Comparison of ENCODE assay signal across 7 mouse cellular contexts in genomic region chr2:30472731-30473351, GRCm38 (mm10). TPM values are rescaled to one million over a fixed set of nuclear protein-coding genes. Genes with fewer than 3 reads are reported as not detected.
A peak's percentile ranks its signal among the peaks of the same experiment; 100 is the strongest.
DNase-seq lines count a peak whose midpoint lies in the region; ATAC-seq and TF ChIP-seq lines count a peak whose summit lies in the region.

No protein-coding gene starts in this region.

- TF ChIP-seq EP300 in heart, adult 2 months (IDR thresholded peaks at IDR 0.05; ENCODE audit: insufficient read depth, low read depth, low read length): no peak
- no peak for TF ChIP-seq EP300 in lung, postnatal 0 days (IDR thresholded peaks at IDR 0.05)

- peak overlapping the region; percentile 50 for H3K4me3 ChIP-seq in thymus, adult 2 months (ENCODE audit: control insufficient read depth, insufficient read depth, low read length)
- H3K4me3 ChIP-seq in cortical plate, adult 2 months (ENCODE audit: insufficient read depth, low read length): peak overlapping the region; percentile 52
- peak overlapping the region; percentile 79 for H3K4me3 ChIP-seq in heart, adult 2 months
- peak overlapping the region; percentile 87 for H3K4me3 ChIP-seq in lung, postnatal 0 days (ENCODE audit: low read depth, low read length)
- peak overlapping the region; percentile 88 for H3K4me3 ChIP-seq in stomach, embryonic 15.5 days (replicated peaks)

- H3K36me3 ChIP-seq in thymus, adult 2 months (ENCODE audit: control insufficient read depth, insufficient read depth, low read length): no peaks in the 10 kb centered on the region
- H3K36me3 ChIP-seq in heart, adult 2 months (ENCODE audit: control insufficient read depth, insufficient read depth, low read length): no peaks in the 10 kb centered on the region
- H3K36me3 ChIP-seq in lung, postnatal 0 days (ENCODE audit: insufficient read depth, low read length): no peaks in the 10 kb centered on the region
- no peaks in the 10 kb centered on the region for H3K36me3 ChIP-seq in stomach, embryonic 15.5 days

- no peak for TF ChIP-seq POLR2A in thymus, adult 2 months (IDR thresholded peaks at IDR 0.05; ENCODE audit: control insufficient read depth, extremely low read depth, insufficient read depth, low read length, poor library complexity)
- no peak for TF ChIP-seq POLR2A in cortical plate, adult 2 months (IDR thresholded peaks at IDR 0.05; ENCODE audit: extremely low read depth, insufficient read depth, low read length)
- no peak for TF ChIP-seq POLR2A in heart, adult 2 months (IDR thresholded peaks at IDR 0.05; ENCODE audit: insufficient read depth, low read depth, low read length)

- under 1% methylated on average over 58 of the region's 60 CpGs for WGBS in thymus, adult 2 months
- WGBS in heart, adult 2 months: under 1% methylated on average over 59 of the region's 60 CpGs
- WGBS in lung, postnatal 0 days: under 1% methylated on average over 49 of the region's 60 CpGs
- under 1% methylated on average over 59 of the region's 60 CpGs for WGBS in stomach, embryonic 15.5 days

- peaks cover 33% of the 10 kb centered on the region for H3K4me1 ChIP-seq in thymus, adult 2 months (replicated peaks; ENCODE audit: control insufficient read depth, insufficient read depth, low read length)
- no peaks in the 10 kb centered on the region for H3K4me1 ChIP-seq in cortical plate, adult 2 months (ENCODE audit: control insufficient read depth, insufficient read depth, low read length)
- peaks cover 2% of the 10 kb centered on the region for H3K4me1 ChIP-seq in heart, adult 2 months (ENCODE audit: control insufficient read depth, insufficient read depth, low read length)
- peaks cover 6% of the 10 kb centered on the region; the same call in 1 of the 2 replicates for H3K4me1 ChIP-seq in lung, postnatal 0 days (ENCODE audit: insufficient read depth, low read depth, low read length)
- peaks cover 26% of the 10 kb centered on the region for H3K4me1 ChIP-seq in stomach, embryonic 15.5 days

- peak overlapping the region; percentile 93 for H3K4me2 ChIP-seq in lung, postnatal 0 days (replicated peaks; ENCODE audit: low read depth, low read length)
- peak overlapping the region; percentile 89 for H3K4me2 ChIP-seq in stomach, embryonic 15.5 days

- no peak for DNase-seq in thymus, adult 2 months
- DNase-seq in thymus, postnatal 0 days (ENCODE audit: low spot score): no peak
- peak; percentile 71 to 79 for DNase-seq in heart, adult 2 months
- peak; percentile 73 for DNase-seq in kidney, adult 18-20 months
- DNase-seq in lung, postnatal 0 days (ENCODE audit: low spot score): peak; percentile 48

- no peaks in the 10 kb centered on the region for H3K9me3 ChIP-seq in lung, postnatal 0 days (ENCODE audit: low read length)
- no peaks in the 10 kb centered on the region for H3K9me3 ChIP-seq in stomach, embryonic 15.5 days

- intact Hi-C loops in heart, adult 2 months (cut with DNase I): loop anchor here (1.0 to 2.0 kb wide), 2 partner anchors 74 to 246 kb away; no protein-coding TSS in a partner anchor

- no peaks in the 10 kb centered on the region for H3K79me2 ChIP-seq in heart, adult 2 months (replicated peaks; ENCODE audit: control insufficient read depth, insufficient read depth, low read length)

- peaks cover 16% of the 10 kb centered on the region for H3K27me3 ChIP-seq in thymus, adult 2 months (ENCODE audit: control insufficient read depth, insufficient read depth, low read length)
- H3K27me3 ChIP-seq in heart, adult 2 months (ENCODE audit: control insufficient read depth, insufficient read depth, low read length): no peaks in the 10 kb centered on the region
- no peaks in the 10 kb centered on the region for H3K27me3 ChIP-seq in lung, postnatal 0 days (replicated peaks; ENCODE audit: insufficient read depth, low read length)
- no peaks in the 10 kb centered on the region for H3K27me3 ChIP-seq in stomach, embryonic 15.5 days (replicated peaks)

- H3K9ac ChIP-seq in heart, adult 2 months (ENCODE audit: low read depth, low read length): peak overlapping the region; percentile 94
- H3K9ac ChIP-seq in lung, postnatal 0 days (replicated peaks; ENCODE audit: low read depth): peak overlapping the region; percentile 98
- H3K9ac ChIP-seq in stomach, embryonic 15.5 days: peak overlapping the region; percentile 82

- no peak overlapping the region for H3K27ac ChIP-seq in thymus, adult 2 months (ENCODE audit: control insufficient read depth, insufficient read depth, low read length)
- peak overlapping the region; percentile 90 for H3K27ac ChIP-seq in cortical plate, adult 2 months (ENCODE audit: insufficient read depth, low read length)
- H3K27ac ChIP-seq in heart, adult 2 months: peak overlapping the region; percentile 98
- peak overlapping the region; percentile 99 for H3K27ac ChIP-seq in lung, postnatal 0 days (ENCODE audit: low read length)
- H3K27ac ChIP-seq in stomach, embryonic 15.5 days: peak overlapping the region; percentile 97

- no peak for ATAC-seq in lung, postnatal 0 days
- ATAC-seq in stomach, embryonic 15.5 days (ENCODE audit: insufficient read depth, low FRiP score, low read depth): no peak

- 0 out of 2 replicates have a peak, but pooled peaks have one; percentile 7 for TF ChIP-seq CTCF in thymus, adult 2 months (IDR thresholded peaks at IDR 0.05; ENCODE audit: borderline replicate concordance, control insufficient read depth, extremely low read depth, insufficient read depth, low read length, poor library complexity)
- TF ChIP-seq CTCF in cortical plate, adult 2 months (IDR thresholded peaks at IDR 0.05; ENCODE audit: extremely low read depth, insufficient read depth, low read length): no peak
- no peak for TF ChIP-seq CTCF in heart, adult 2 months (IDR thresholded peaks at IDR 0.05)
- TF ChIP-seq CTCF in lung, postnatal 0 days (IDR thresholded peaks at IDR 0.05): no peak

RNA-seq across cellular contexts. Expression of gene Ier5l, which starts 1.2 kb away (rescaled TPM):
- polyA plus RNA-seq in thymus, adult 2 months (2012; rRNA removed): 7.2 and 7.7 TPM in 2 replicates
- polyA plus RNA-seq in thymus, postnatal 0 days (2015; fragmentation: Nextera tagmentation; extraction: Ambion mirVana): 0.55 and 0.69 TPM in 2 replicates
- 19.5 and 22.1 TPM in 2 replicates for polyA plus RNA-seq in cortical plate, adult 2 months (2012; rRNA removed)
- 1 to 10 TPM; 2.8 to 3.0 TPM for total RNA-seq in heart, adult 2 months (2021)
- polyA plus RNA-seq in heart, adult 2 months (2012; rRNA removed): 3.4 and 5.6 TPM in 2 replicates
- polyA plus RNA-seq in lung, postnatal 0 days (2015; fragmentation: Nextera tagmentation; extraction: Ambion mirVana): 3.6 and 4.0 TPM in 2 replicates
- 3.2 and 3.3 TPM in 2 replicates for polyA plus RNA-seq in stomach, embryonic 15.5 days (2015; fragmentation: Nextera tagmentation; extraction: Ambion mirVana)

RNA-seq across cellular contexts. Expression of gene Ptpa, which starts 57.0 kb away (rescaled TPM):
- 180 and 227 TPM in 2 replicates for polyA plus RNA-seq in thymus, adult 2 months (2012; rRNA removed)
- polyA plus RNA-seq in thymus, postnatal 0 days (2015; fragmentation: Nextera tagmentation; extraction: Ambion mirVana): 127 and 128 TPM in 2 replicates
- polyA plus RNA-seq in cortical plate, adult 2 months (2012; rRNA removed): 167 and 176 TPM in 2 replicates
- 10 to 100 TPM; 82.7 to 91.2 TPM for total RNA-seq in heart, adult 2 months (2021)
- 88.7 and 107 TPM in 2 replicates for polyA plus RNA-seq in heart, adult 2 months (2012; rRNA removed)
- 88.0 and 93.3 TPM in 2 replicates for polyA plus RNA-seq in lung, postnatal 0 days (2015; fragmentation: Nextera tagmentation; extraction: Ambion mirVana)
- 128 and 137 TPM in 2 replicates for polyA plus RNA-seq in stomach, embryonic 15.5 days (2015; fragmentation: Nextera tagmentation; extraction: Ambion mirVana)

RNA-seq across cellular contexts. Expression of gene Crat, which starts 57.2 kb away (rescaled TPM):
- polyA plus RNA-seq in thymus, adult 2 months (2012; rRNA removed): 93.9 and 96.4 TPM in 2 replicates
- 7.9 and 10.2 TPM in 2 replicates for polyA plus RNA-seq in thymus, postnatal 0 days (2015; fragmentation: Nextera tagmentation; extraction: Ambion mirVana)
- 44.7 and 50.9 TPM in 2 replicates for polyA plus RNA-seq in cortical plate, adult 2 months (2012; rRNA removed)
- total RNA-seq in heart, adult 2 months (2021): 100 to 1,000 TPM; 452 to 542 TPM
- polyA plus RNA-seq in heart, adult 2 months (2012; rRNA removed): 695 and 713 TPM in 2 replicates
- 36.5 and 37.4 TPM in 2 replicates for polyA plus RNA-seq in lung, postnatal 0 days (2015; fragmentation: Nextera tagmentation; extraction: Ambion mirVana)
- 22.2 and 24.2 TPM in 2 replicates for polyA plus RNA-seq in stomach, embryonic 15.5 days (2015; fragmentation: Nextera tagmentation; extraction: Ambion mirVana)

Comparison
In these comparisons a context has a peak if more than half of its experiments do, and no peak if none do; other contexts are left out.
1. DNase-seq: peak in heart, adult 2 months (2 of 2), kidney, adult 18-20 months (single experiment) and lung, postnatal 0 days (single experiment); none in thymus, adult 2 months (single experiment) and thymus, postnatal 0 days (single experiment).
2. Peak in every context shown above with its lines, with median percentiles within 50 percentile points of each other: H3K4me3 ChIP-seq and H3K9ac ChIP-seq.